Mouse (Mus musculus): ENCODE data around the gene Zdhhc14. TPM values are rescaled to one million over a fixed set of nuclear protein-coding genes. Genes with fewer than 3 reads are reported as not detected.

Gene Zdhhc14
- total and polyA plus RNA-seq, 3 experiments = 0.34 to 1.3 (median 0.35) TPM

DNA sequence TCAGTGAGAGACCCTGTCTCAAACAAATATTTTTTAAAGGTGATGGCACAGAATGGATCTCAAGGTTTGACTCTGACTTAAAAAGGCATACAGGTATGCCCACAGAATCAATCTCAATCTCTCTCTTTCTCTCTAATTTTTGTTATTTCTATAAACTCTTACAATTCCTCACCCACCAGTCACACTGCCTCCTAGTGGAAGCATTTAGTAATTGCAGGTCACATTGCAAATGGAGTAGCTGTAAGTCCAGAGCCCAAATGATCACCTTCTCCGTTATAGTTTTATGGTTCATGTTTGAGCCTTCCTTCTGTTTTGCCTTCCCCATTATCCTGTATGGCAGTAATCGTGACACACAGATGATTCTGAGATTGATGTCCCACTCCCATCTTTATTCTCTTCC lies 230.4 kb downstream of the Zdhhc14 start:
- Histone ChIP-seq H3K27ac (ENCODE audit: insufficient read depth, low read depth) (no peak overlapping the region), H3K4me3 (replicated peaks in 1 of 3; ENCODE audit: low read depth in 2 of 3, low read length in 2 of 3, poor library complexity in 1 of 3) (no peak overlapping the region), H3K9ac (ENCODE audit: insufficient read depth, low read depth) (no peak overlapping the region), H3K36me3 (replicated peaks in 1 of 2; ENCODE audit: control insufficient read depth in 1 of 2, insufficient read depth in 1 of 2, low read length in 1 of 2) (no peaks in the 10 kb centered on the region), H3K27me3 (replicated peaks) (no peaks in the 10 kb centered on the region), H3K4me1 (ENCODE audit: control insufficient read depth in 1 of 2, insufficient read depth in 2 of 2) (peaks cover 0 to 14% of the 10 kb centered on the region in 2 experiments; a peak in 3 of 4 replicates), H3K79me2 (replicated peaks; ENCODE audit: control insufficient read depth, extremely low read depth, insufficient read depth, poor library complexity, severe bottlenecking) (no peaks in the 10 kb centered on the region), H3K4me2 (ENCODE audit: insufficient read depth, low read depth, poor library complexity, severe bottlenecking) (no peak overlapping the region), H3K9me3 (replicated peaks; ENCODE audit: low read length) (peaks cover 7% of the 10 kb centered on the region)
- no peak for TF ChIP-seq KAT2A (IDR thresholded peaks at IDR 0.05; ENCODE audit: insufficient replicate concordance, low read length)
- TF ChIP-seq CTCF (conservative IDR thresholded peaks at IDR 0.05 in 1 of 2, IDR thresholded peaks at IDR 0.05 in 1 of 2; ENCODE audit: low read depth in 2 of 2, low read length in 2 of 2) = peak; percentile 50 to 64
- no peak for TF ChIP-seq EP300 (IDR thresholded peaks at IDR 0.05; ENCODE audit: low read length)
- TF ChIP-seq SMC3 (IDR thresholded peaks at IDR 0.05; ENCODE audit: low read depth, low read length) = peak; percentile 14; the same call in 1 of the 2 replicates
- in situ Hi-C loops (cut with MboI; ENCODE audit: low pct_ligation_motif_present, low pct_unique_long_range_greater_than_20kb, low sequenced_read_pairs) = no loop called here
- dilution Hi-C loops (cut with MboI; ENCODE audit: extremely low pct_ligation_motif_present, extremely low pct_unique_long_range_greater_than_20kb, low sequenced_read_pairs) = no loop called here
- no peak for DNase-seq (ENCODE audit: extremely low read depth)

DNA sequence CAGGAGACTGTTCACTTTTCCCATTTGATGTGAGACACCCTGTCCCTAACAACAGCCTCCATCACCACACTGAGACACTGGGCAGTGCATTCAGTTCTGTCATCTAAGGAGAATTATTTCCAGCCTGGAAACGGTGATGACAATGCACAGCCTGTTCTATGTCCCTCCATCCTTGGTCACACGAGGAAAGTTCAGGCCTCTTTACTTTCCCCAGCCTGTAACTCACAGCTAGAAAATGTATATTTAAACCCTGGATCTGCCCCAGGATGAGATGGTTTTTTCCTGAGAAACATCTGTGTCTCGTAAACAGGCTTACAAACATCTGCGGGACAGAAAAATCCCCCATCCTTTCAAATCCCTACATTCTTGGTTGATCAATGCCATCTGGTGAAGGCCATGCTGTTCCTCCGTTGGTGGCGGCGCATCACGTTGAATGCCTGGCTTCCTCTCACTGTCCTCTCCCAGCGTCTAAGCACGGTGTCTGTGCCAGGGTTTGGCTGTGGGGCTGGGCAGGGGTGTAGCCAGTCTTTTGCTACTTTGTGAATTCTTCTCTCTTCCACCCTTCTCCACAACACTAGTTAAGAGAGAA lies 231.3 kb downstream of the Zdhhc14 start:
- no peaks in the 10 kb centered on the region for H3K79me2 ChIP-seq (replicated peaks; ENCODE audit: control insufficient read depth, extremely low read depth, insufficient read depth, poor library complexity, severe bottlenecking)
- no peak for DNase-seq (ENCODE audit: extremely low read depth)
- dilution Hi-C loops (cut with MboI; ENCODE audit: extremely low pct_ligation_motif_present, extremely low pct_unique_long_range_greater_than_20kb, low sequenced_read_pairs) = no loop called here
- H3K27me3 ChIP-seq (replicated peaks) = no peaks in the 10 kb centered on the region
- peaks cover 0 to 23% of the 10 kb centered on the region in 2 experiments; a peak in 2 of 4 replicates for H3K4me1 ChIP-seq (ENCODE audit: control insufficient read depth in 1 of 2, insufficient read depth in 2 of 2)
- no peak overlapping the region for H3K9ac ChIP-seq (ENCODE audit: insufficient read depth, low read depth)
- no peaks in the 10 kb centered on the region for H3K36me3 ChIP-seq (replicated peaks in 1 of 2; ENCODE audit: control insufficient read depth in 1 of 2, insufficient read depth in 1 of 2, low read length in 1 of 2)
- H3K4me2 ChIP-seq (ENCODE audit: insufficient read depth, low read depth, poor library complexity, severe bottlenecking) = no peak overlapping the region
- TF ChIP-seq ELF1 (IDR thresholded peaks at IDR 0.05; ENCODE audit: low read depth, low read length) (no peak), MAZ (IDR thresholded peaks at IDR 0.05; ENCODE audit: low read depth, low read length) (no peak), NELFE (IDR thresholded peaks at IDR 0.05; ENCODE audit: low read depth, low read length) (no peak), MAFK (IDR thresholded peaks at IDR 0.05; ENCODE audit: insufficient replicate concordance, low read length) (no peak)
- peaks cover 7% of the 10 kb centered on the region for H3K9me3 ChIP-seq (replicated peaks; ENCODE audit: low read length)
- no peak overlapping the region for H3K4me3 ChIP-seq (replicated peaks in 1 of 3; ENCODE audit: low read depth in 2 of 3, low read length in 2 of 3, poor library complexity in 1 of 3)
- H3K27ac ChIP-seq (ENCODE audit: insufficient read depth, low read depth) = no peak overlapping the region
- in situ Hi-C loops (cut with MboI; ENCODE audit: low pct_ligation_motif_present, low pct_unique_long_range_greater_than_20kb, low sequenced_read_pairs) = no loop called here

DNA sequence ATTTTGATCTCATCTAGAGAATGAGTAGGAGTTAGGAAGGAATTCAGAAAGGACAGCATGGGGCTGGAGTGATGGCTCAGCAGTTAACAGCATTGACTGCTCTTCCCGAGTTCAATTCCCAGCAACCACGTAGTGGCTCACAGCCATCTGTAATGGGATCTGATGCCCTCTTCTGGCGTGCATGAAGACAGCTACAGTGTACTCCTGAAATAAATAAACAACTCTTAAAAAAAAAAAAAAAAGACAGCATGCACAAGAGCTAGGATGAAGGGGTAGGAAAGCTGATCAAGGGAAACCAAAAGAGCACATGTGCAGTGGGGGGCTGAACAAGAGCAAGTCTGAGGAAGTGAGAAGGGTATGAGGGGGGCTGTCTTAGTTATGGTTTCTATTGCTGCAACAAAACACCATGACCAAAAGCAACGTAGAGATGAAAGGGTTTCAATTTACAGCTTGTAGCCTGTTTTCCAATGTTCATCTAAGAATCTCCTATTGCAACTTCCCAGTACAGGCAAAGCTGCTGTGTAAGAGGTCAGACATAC lies 237.3 kb downstream of the Zdhhc14 start:
- in situ Hi-C loops (cut with MboI; ENCODE audit: low pct_ligation_motif_present, low pct_unique_long_range_greater_than_20kb, low sequenced_read_pairs) = no loop called here
- peaks cover 0 to 4% of the 10 kb centered on the region in 2 experiments for H3K36me3 ChIP-seq (replicated peaks in 1 of 2; ENCODE audit: control insufficient read depth in 1 of 2, insufficient read depth in 1 of 2, low read length in 1 of 2)
- TF ChIP-seq NRF1 (IDR thresholded peaks at IDR 0.05; ENCODE audit: low read depth, low read length) (no peak), USF1 (IDR thresholded peaks at IDR 0.05; ENCODE audit: low read depth, low read length) (no peak), EP300 (IDR thresholded peaks at IDR 0.05; ENCODE audit: low read length) (peak; percentile 49), SMC3 (IDR thresholded peaks at IDR 0.05; ENCODE audit: low read depth, low read length) (peak; percentile 32), JUN (IDR thresholded peaks at IDR 0.05; ENCODE audit: insufficient read depth, low read depth, low read length) (no peak), ZC3H11A (IDR thresholded peaks at IDR 0.05; ENCODE audit: low read depth, low read length) (no peak), SIN3A (IDR thresholded peaks at IDR 0.05; ENCODE audit: low read length) (no peak), MAX (IDR thresholded peaks at IDR 0.05; ENCODE audit: low read length) (no peak), IRF4 (IDR thresholded peaks at IDR 0.05; ENCODE audit: low read depth, low read length) (0 out of 2 replicates have a peak, but pooled peaks have one; percentile 22), RCOR1 (conservative IDR thresholded peaks at IDR 0.05; ENCODE audit: low read depth, low read length) (no peak), UBTF (IDR thresholded peaks at IDR 0.05; ENCODE audit: low read depth, low read length) (no peak), JUND (conservative IDR thresholded peaks at IDR 0.05; ENCODE audit: low read depth, low read length) (no peak), CTCF (conservative IDR thresholded peaks at IDR 0.05 in 1 of 2, IDR thresholded peaks at IDR 0.05 in 1 of 2; ENCODE audit: low read depth in 2 of 2, low read length in 2 of 2) (peak in 1 of 2 experiments; percentile 39; a peak in 2 of 4 replicates), MEF2A (IDR thresholded peaks at IDR 0.05; ENCODE audit: borderline replicate concordance, low read depth, low read length) (no peak), E2F4 (IDR thresholded peaks at IDR 0.05; ENCODE audit: insufficient replicate concordance, low read depth, low read length) (no peak), RAD21 (IDR thresholded peaks at IDR 0.05; ENCODE audit: low read depth, low read length) (peak; percentile 17), TCF12 (IDR thresholded peaks at IDR 0.05; ENCODE audit: low read depth, low read length) (no peak), ETS1 (conservative IDR thresholded peaks at IDR 0.05; ENCODE audit: low read depth, low read length) (no peak), POLR2A (IDR thresholded peaks at IDR 0.05; ENCODE audit: low read depth, low read length) (no peak)

More for the DNA sequence above, 237.3 kb downstream of the Zdhhc14 start:
- H3K79me2 ChIP-seq (replicated peaks; ENCODE audit: control insufficient read depth, extremely low read depth, insufficient read depth, poor library complexity, severe bottlenecking) = no peaks in the 10 kb centered on the region
- no peak for DNase-seq (ENCODE audit: extremely low read depth)
- peaks cover 18 to 71% of the 10 kb centered on the region in 2 experiments for H3K4me1 ChIP-seq (ENCODE audit: control insufficient read depth in 1 of 2, insufficient read depth in 2 of 2)
- no peak overlapping the region for H3K27ac ChIP-seq (ENCODE audit: insufficient read depth, low read depth)
- no peaks in the 10 kb centered on the region for H3K27me3 ChIP-seq (replicated peaks)
- no peak overlapping the region for H3K9ac ChIP-seq (ENCODE audit: insufficient read depth, low read depth)
- H3K9me3 ChIP-seq (replicated peaks; ENCODE audit: low read length) = no peaks in the 10 kb centered on the region
- 0 out of 2 replicates have a peak overlapping the region, but pooled peaks have one; percentile 14 for H3K4me2 ChIP-seq (ENCODE audit: insufficient read depth, low read depth, poor library complexity, severe bottlenecking)
- dilution Hi-C loops (cut with MboI; ENCODE audit: extremely low pct_ligation_motif_present, extremely low pct_unique_long_range_greater_than_20kb, low sequenced_read_pairs) = no loop called here
- H3K4me3 ChIP-seq (replicated peaks in 1 of 3; ENCODE audit: low read depth in 2 of 3, low read length in 2 of 3, poor library complexity in 1 of 3) = no peak overlapping the region

All from CH12.LX (cell line).